Mouse (Mus musculus): ENCODE data around the gene Limd1. TPM values are rescaled to one million over a fixed set of nuclear protein-coding genes. Genes with fewer than 3 reads are reported as not detected.
A peak's percentile ranks its signal among the peaks of the same experiment; 100 is the strongest.
"Not testable (repeated sequence)": the region's sequence is repeated elsewhere in the genome, so short reads cannot be mapped to it uniquely, and the experiment has no call there.

The Limd1 gene
- 1 to 10 TPM; 6.2 to 6.8 TPM for total RNA-seq (2021)

DNA sequence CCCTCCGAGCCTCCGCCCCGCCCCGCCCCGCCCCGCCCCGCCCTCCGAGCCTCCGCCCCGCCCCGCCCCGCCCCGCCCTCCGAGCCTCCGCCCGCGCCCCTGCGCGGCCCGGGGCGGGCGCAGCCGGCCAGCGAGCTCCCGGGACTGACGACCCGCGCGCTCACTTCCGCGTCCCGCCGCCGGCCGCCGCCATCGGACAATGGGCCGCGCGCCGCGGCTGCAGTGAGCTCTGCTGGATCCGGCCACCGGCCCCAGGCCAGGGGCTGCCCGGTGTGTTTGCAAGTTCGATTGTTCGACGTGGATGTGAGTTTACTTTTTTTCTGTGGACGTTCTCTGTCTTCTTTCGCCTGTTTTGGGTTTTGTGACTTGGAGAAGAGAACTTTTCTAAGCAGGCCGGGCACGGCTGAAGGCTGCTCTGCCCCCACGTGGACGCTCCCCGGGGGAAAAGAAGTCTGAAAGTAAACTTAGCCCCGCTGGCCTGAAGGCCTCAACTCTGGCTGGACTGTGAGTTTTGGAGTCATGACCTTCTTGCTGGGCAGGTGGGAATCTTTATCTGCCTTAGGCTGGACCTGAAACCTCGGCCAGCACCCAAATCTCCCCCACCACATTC is at the start of gene Limd1:
Gene Limd1, plus strand, starts transcription at position 121 of the 610 bp plus-strand sequence.
- intact Hi-C loops (cut with DNase I): no loop called here
- DNase-seq (ENCODE audit: low spot score in 2 of 2): peak; percentile 31 to 59

DNA sequence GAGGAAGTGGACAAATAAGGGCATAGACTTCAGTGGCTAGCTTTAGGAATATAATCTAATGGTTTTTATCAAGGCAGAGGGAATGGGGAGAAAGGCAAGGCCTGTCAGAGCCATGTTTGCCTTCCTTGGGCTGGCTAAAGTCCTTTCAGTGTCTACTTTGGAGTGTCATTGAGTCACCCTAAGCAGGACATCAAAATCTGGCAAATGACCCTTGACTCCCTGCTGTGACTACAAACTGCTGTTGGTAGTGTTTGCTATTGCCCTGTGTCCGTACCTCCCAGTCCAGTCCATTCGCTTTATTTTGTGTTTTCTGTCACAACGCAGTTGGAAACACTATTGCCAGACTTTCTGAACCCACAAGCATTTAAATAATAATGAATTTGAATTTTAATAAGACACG is 48.6 kb upstream of the Limd1 start:
- no peak for DNase-seq (ENCODE audit: low spot score in 2 of 2)
- intact Hi-C loops (cut with DNase I): no loop called here

DNA sequence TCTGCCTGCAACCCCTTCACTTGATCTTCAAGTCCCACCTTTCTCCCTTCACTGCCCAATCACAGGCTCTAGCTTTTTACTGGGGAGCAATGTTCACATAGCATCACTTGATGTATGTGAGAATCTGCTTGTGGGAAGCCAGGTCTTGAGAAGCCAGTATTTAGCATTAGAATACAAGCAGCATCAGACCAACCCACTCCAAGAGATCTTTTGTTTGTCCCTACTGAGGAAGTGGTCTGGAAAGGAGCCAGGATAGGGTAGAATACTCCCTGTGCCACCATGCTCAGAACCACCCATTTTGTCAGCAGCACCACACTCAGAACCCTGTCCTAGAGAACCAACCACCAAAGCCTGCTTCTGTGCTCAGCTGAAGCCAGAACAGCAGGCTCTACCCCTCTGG is 47.5 kb upstream of the Limd1 start:
- DNase-seq (ENCODE audit: low spot score in 2 of 2): no peak
- intact Hi-C loops (cut with DNase I): no loop called here

DNA sequence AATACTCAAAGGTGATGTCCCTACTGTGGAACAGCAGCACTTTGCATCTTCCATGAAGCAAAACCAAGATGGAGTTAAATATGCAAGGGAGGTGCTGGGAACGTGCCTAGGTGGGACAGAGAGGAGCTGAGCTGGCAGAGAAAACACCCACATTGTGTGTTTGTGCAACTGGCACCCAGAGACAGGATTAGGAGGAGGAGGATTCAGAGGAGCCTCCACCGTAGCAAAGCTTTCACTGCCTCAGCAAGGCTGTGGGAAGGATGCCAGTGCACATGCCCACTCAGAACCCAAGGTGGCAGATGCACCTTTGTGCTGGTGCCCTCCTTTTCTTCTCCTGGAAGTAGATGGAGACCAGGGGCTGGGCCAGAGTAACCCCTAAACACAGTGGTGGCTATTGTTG is 40.3 kb upstream of the Limd1 start:
- intact Hi-C loops (cut with DNase I): loop anchor here (1.0 kb wide), 1 partner anchor 180 kb away; no protein-coding TSS in a partner anchor
- peak; percentile 43 to 51 for DNase-seq (ENCODE audit: low spot score in 2 of 2)

DNA sequence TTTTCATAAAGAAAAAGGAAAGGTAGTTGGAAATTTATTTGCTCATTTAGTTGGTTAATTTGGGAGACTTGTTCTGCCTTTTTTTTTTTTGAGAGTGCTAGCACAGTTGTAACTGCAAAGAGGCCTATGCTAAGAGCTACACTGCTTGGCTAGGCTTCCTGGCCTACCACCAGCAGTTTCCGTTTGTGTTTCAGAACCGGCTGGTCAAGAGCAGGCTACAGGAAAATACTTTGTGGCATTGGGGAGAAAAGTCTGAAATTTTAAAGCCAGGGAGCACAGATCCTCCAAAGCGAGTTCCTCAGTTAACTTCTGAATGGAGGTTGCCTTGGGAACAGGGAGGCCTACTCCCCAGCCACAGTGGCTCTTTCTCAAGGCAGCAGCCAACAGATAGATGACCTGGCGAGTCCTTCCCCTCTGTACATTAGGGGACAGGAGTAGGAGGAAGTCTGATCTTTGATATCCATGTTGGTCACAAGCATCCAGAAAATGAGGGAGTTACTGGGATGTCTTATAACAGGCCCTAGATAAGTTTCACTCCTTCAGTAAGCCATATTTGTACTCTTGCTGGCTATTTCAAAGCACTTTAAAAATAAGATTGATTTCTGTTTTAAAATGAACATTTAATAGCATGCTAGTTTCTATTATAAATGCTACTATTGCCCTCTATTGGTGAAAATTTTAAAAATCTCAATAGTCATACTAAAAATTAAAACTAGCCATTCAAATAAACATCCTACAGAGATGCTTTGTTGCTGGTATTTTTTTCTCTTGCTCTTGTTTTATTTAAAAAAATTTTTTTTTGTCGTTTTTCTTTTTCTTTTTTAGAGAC is 38.1 kb upstream of the Limd1 start:
- no peak for DNase-seq (ENCODE audit: low spot score in 2 of 2)
- intact Hi-C loops (cut with DNase I): loop anchor here (1.0 kb wide), 1 partner anchor 281 kb away; no protein-coding TSS in a partner anchor

DNA sequence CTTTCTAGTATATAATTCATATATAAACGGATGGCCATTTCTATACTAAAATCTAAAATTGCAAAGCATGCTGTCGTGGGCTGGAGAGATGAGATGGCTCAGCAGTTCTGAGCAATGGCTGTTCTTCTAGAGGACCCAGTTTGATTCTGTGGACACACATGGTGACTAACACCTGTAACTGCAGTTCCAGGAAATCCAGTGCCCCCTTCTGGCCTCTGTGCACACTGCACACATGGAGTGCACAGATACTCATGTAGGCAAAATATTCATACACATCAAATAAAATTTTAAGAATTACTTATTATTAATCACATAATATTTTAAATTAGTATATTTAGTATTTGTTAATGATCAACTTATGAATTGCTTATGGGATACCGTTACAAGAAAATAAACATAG is 31.4 kb upstream of the Limd1 start:
- intact Hi-C loops (cut with DNase I); DNase-seq (ENCODE audit: low spot score in 2 of 2): not testable (repeated sequence)

DNA sequence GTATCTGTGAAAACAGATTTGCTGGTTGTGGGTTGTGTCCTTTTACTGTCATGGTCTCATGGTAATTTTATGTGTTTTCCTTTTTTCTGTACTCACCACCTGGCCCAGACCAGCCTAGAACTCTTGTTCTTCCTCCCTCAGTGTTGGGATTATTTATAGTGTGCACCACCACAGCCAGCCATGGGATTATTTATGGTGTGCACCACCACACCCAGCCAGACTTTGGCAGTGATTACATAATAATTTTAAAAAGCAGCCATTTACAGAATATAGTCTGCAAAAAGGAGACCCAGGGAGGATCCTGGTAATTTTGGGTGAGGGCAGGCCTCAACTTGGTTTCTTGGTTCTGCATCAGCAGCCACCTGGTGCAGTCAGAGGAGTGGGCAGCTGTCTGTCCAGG is 29.9 kb upstream of the Limd1 start:
- intact Hi-C loops (cut with DNase I): loop anchor here (2.0 kb wide), 1 partner anchor 78 kb away; no protein-coding TSS in a partner anchor

DNA sequence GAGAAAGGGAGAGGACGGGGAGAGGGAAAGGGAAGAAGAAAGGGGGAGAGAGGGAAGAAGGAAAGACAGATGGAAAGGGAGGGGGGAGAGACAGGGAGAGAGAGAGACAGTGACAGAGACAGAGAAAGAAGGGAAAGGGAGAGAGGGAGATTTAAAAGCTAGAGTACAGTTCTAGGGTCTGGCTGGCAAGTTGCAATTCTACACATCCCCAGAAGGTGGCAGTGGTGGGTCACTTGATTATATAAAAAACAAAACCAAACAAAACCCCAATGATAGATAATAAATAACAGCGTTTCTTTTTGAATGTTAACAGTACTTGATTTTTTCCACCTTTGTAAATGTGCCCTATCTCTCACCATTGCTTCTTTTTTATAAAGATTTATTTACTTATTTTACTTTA is 28.3 kb upstream of the Limd1 start:
- intact Hi-C loops (cut with DNase I): loop anchor here (5.0 kb wide), 1 partner anchor 52 kb away; no protein-coding TSS in a partner anchor
- peak; percentile 28 to 51 for DNase-seq (ENCODE audit: low spot score in 2 of 2)

More for the DNA sequence above, 29.9 kb upstream of the Limd1 start:
- DNase-seq (ENCODE audit: low spot score in 2 of 2): no peak

DNA sequence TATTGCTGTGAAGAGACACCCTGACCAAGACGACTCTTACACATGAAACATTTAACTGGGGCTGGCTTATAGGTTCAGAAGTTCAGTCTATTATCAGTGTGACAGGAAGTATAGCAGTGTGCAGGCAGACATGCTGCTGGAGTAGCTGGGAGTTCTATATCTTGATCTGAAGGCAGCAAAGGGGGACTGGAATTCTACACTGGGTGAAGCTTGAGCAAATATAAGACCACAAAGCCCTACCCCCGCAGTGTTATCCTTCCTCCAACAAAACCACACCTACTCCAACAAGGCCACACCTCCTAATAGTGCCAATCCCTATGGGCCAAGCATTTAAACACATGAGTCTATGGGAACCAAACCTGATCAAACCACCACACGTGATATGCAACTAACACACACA is 26.7 kb upstream of the Limd1 start:
- intact Hi-C loops (cut with DNase I): loop anchor here (5.0 kb wide), 1 partner anchor 51 kb away; no protein-coding TSS in a partner anchor
- no peak for DNase-seq (ENCODE audit: low spot score in 2 of 2)

DNA sequence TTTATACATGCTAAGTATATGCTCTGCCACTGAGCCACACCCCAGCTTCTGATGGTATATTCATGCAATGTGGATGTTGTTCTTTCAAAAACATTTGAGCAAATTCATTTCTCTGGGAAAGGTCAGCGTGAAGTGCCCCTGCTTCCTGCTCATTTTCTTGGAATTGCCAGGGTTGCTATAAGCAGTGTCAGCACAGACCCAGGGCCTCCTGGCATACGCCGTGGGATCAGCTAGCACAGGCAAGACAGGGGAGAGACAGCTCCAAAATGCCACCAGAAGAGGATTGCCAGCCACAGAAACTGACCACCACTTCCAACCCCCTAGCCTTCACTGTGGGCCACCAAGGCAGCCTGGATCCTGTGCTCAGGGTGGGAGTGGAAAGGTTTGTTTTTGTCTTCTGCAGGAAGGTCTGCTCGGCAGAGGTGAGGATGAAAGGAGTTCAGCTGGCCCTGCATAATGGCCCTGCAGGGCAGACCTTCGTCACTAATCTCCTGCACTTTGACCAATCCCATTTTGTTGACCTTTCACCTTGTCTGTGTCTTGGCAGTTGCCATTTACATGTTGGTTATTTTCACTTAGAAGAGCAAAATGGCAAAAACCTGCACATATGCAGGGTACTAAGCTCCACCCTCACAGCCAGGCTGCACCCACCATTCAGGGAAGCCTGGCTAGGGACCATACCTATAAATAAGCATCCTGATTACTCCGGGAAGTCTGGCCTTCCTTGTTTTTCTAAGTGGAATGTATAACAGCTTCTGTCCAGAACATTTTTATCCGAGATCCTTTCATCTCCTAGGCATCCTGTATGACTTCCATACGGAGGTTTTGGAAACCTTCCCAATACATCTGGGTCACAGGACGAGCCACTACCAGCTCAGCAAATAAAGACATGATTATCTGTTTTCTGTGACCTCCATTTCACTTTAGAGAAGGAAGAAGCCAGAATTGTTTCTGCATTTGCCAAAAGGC is 21.6 kb upstream of the Limd1 start:
- intact Hi-C loops (cut with DNase I): no loop called here
- DNase-seq (ENCODE audit: low spot score in 2 of 2): no peak

DNA sequence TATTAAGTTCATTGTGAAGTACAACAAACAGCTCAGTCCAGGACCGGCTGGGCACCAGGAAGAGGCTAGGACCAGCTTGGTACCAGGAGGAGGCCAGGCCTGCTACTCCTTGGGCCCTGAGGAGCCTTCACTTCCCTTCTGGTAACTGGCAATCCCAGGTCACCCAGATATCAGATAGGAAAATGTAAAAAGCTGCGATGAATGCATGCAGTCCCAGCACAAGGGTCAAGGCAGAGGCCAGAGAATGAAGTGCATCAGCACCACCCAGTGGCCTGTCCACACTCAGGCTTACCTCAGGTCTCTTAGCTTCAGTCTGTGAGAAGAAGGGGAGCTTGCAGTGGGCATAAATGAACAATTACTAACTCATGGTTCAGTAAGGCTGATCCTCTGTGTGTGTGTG is 20.9 kb upstream of the Limd1 start:
- DNase-seq (ENCODE audit: low spot score in 2 of 2): no peak
- intact Hi-C loops (cut with DNase I): no loop called here

DNA sequence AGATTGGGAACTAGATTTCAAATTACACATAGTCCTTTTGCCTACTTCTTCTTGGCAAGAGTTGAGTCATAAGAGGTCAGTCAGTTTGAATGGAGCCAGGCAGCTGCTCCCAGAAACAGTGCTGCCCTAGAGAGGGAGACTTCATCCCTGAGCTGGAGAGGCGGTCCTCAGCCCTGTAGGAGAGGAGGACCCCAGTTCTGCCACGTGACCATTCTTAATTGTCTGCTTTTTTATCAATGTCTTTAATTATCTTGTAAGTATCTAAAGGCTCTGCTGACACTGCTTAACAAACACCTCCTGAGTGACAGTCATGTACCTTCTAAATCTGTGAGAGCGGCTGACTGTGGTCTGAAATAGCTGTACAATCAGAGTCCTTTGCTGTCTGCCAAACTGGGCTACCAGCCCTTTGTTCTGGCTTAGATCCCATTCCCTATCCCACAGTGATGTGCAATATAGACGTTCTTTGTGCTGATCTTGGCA is 11.3 kb upstream of the Limd1 start:
- intact Hi-C loops (cut with DNase I): no loop called here
- no peak for DNase-seq (ENCODE audit: low spot score in 2 of 2)

DNA sequence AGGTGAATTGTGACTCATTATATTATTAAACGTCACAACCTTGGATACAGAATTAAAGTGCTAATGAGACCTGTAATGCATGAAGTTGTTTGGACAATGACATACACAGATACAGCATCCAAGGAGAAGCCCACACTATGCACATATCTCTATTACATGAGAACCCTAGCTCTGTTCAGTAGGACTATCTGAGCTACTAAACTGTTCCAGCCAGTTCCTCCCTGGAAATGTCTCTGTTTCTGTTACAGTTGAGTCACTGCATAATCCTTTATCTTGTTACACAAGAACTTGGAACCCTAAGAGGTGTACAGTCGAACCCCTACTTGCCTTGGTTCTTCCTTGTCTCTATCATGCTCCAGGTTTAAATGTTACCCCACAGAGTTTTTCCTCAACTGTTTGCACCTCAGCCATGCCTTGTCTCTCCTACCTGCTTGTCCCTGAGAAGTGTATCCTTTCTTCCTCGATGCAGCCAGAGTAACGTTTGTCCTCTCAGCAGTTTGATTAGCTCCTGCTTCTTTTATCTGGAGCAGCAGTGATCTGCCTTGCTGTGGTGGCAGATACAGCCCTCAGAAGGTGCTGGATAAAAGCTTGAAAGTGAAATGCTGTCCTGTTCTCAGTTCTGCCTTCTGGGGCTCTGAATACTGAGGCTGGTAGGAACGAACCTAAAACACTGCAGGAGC is 10.0 kb upstream of the Limd1 start:
- intact Hi-C loops (cut with DNase I): no loop called here

DNA sequence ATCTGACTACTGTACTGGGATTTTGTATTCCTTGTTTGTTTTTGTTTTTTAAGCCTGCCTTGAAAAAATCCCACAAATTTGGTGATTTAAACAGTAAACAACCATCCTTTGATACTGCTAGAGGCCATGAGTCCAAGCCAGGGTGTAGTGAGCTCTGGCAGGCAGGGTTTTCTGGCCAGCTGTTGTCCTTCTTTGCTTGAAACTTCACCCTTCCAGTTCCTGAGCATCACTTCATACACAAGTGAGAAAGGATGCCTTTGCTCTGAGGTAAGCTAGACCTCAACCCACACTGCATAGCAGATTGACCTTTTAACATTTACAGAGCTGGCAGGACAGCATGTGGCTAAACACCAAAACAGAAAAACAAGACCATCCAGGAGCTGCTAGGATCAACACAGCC is 9.4 kb upstream of the Limd1 start:
- intact Hi-C loops (cut with DNase I): no loop called here
- DNase-seq (ENCODE audit: low spot score in 2 of 2): no peak

More for the DNA sequence above, 10.0 kb upstream of the Limd1 start:
- no peak for DNase-seq (ENCODE audit: low spot score in 2 of 2)

DNA sequence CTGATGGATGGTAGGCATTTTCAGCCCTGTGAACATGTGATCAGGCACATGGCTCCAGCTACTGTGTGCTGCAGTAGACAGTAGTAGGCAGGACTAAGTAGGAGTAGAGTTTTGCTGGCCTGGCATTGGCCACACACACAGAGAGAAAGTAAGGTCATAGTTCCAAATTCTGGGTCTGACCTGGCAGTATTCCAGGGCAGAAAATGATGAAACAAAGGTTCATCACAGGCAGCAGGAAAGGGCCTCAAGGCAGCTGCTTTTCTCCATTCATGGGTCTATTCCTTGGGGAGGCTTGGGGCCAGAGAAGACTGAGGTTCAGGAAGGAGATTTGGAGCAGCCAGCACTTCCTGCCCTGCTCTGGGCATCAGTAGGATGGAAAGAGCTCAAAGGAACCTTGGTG is 5.1 kb upstream of the Limd1 start:
- no peak for DNase-seq (ENCODE audit: low spot score in 2 of 2)
- intact Hi-C loops (cut with DNase I): no loop called here

DNA sequence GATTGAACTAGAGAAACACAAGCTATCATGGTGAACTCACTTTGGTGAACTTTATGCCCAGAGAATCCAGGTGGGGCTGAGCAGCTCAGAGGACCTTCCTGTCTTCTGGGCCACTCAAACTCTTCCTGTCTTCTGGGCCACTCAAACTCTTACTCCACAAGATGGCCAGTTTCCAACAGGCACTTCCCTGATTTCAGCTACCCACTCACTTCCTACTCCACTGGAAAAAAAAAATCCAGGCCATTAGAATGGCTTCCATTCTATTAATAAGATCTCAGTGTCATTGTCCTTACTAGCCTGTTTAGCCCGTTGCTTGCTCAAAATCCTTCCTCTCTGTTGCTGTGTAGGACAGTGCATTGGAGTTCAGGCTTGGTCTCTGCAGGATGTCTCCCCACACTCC is 2.9 kb upstream of the Limd1 start:
- intact Hi-C loops (cut with DNase I): no loop called here

DNA sequence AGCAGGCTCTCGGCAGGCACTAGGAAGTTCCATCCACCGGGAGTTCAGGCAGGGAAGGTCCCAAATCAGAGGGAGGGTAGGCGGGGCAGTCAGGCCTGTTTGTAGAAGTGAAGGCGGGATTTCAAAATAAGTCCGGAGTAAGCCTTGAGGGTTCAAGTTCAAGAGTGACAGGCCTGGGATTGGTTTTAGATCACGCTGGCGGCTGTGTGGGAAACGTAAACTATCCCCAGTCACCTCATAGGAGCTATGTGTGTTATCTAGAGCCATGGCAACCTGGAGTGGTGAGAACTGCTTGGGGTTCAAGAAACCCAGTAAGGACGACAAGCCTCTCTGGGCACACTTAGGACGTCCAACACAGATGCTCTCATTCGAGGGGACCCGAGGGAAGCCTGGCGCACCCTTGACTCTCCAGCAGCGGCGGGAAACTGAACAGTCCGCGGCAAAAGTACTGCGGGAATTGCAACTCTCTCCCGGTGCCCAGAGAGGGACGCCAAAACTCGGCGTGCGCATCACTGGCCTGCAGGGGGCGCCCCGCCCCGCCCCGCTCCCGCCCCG is 398 bp upstream of the Limd1 start:
- intact Hi-C loops (cut with DNase I): no loop called here
- DNase-seq (ENCODE audit: low spot score in 2 of 2): no peak

More for the DNA sequence above, 2.9 kb upstream of the Limd1 start:
- no peak for DNase-seq (ENCODE audit: low spot score in 2 of 2)

DNA sequence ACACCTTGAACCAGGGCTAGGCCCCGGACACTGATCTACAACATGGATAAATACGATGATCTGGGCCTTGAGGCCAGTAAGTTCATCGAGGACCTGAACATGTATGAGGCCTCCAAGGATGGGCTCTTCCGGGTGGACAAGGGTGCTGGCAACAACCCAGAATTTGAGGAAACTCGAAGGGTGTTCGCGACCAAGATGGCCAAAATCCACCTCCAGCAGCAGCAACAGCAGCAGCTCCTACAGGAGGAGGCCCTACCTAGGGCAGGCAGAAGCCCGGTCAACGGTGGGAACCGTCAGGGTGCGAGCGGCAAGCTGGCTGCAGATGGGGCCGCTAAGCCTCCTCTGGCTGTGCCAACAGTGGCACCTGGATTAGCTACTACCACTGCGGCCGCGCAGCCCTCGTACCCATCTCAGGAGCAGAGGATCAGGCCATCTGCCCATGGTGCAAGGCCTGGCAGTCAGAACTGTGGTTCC is 727 bp downstream of the Limd1 start:
- no peak for DNase-seq (ENCODE audit: low spot score in 2 of 2)
- intact Hi-C loops (cut with DNase I): no loop called here

DNA sequence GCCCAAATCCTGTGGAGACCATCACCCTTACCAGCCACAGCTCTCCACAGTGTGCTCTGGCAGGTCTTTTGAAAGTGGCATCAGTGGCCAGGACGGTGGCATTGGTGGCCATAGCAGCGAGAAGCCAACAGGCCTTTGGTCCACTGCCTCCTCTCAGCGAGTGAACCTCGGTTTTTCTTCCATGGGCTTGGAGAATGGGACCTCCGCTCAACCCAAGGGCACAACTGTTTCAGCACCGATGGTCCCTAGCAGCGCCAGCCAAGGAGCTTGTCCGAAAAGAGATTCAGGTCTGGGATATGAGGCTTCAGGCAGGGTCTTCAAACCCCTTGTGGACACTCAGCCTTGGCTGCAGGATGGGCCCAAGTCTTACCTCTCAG is 1.4 kb downstream of the Limd1 start:
- intact Hi-C loops (cut with DNase I): no loop called here
- DNase-seq (ENCODE audit: low spot score in 2 of 2): no peak
